Mouse (Mus musculus) bone marrow macrophage, adult 2 months (primary cell): Measurements from ENCODE around the gene D030056L22Rik.

ENCODE experiments used
- CTCF ChIP-seq: IDR thresholded peaks from 2 replicates; pipeline ENCODE4 v1.5.1; 2012; ENCODE audit warnings: low read depth, mild to moderate bottlenecking, low read length, moderate library complexity
- POLR2A ChIP-seq: IDR thresholded peaks from 2 replicates; pipeline ENCODE4 v1.6.1; 2012; ENCODE audit warnings: mild to moderate bottlenecking, low read depth, low read length, borderline replicate concordance

DNA sequence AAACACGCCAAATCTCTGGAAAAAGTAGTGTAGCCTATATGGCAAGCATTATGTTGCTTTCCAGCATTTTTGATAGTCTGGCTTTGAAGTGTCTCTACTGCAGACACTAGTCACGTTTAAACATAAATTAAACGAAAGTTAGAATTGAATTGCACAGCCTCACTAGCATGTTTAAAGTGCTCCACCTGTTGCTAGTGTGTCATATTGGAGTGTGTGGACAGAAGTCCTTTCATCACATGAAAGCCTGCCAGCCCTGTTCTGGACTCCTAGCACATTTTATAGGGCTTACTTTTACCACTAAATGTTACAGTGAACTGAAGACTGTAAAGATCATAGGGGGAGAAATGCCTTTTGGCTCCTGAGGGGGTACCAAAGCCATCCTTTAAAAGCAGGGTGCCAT lies 40.5 kb upstream of the D030056L22Rik start:
- no peak for TF ChIP-seq CTCF
- TF ChIP-seq POLR2A, result no peak
